Mouse (Mus musculus): ENCODE measurements around the gene Herc6. TPM values are rescaled to one million over a fixed set of nuclear protein-coding genes. Genes with fewer than 3 reads are reported as not detected.

Herc6 gene
- polyA plus RNA-seq (2016; fragmentation: Nextera tagmentation; extraction: Ambion mirVana) = 1.3 and 1.9 TPM in 2 replicates

- Histone ChIP-seq H3K4me2 (replicated peaks) (peak within 1 kb of the TSS; percentile 66), H3K36me3 (no peaks in the 10 kb centered on the region), H3K4me1 (peaks cover 9% of the 10 kb centered on the region), H3K9me3 (replicated peaks) (no peaks in the 10 kb centered on the region), H3K27ac (no peak within 1 kb of the TSS), H3K4me3 (peak within 1 kb of the TSS; percentile 34), H3K27me3 (no peaks in the 10 kb centered on the region), H3K9ac (peak within 1 kb of the TSS; percentile 46)
- ATAC-seq (ENCODE audit: low FRiP score) = peak; percentile 48
- 3% methylated on average over 16 of the region's 16 CpGs for WGBS
Observed at GRCm38 (mm10) chr6:57580881-57581548, at the start of gene Herc6. Gene Herc6, plus strand, starts transcription at chr6:57581000.

DNA sequence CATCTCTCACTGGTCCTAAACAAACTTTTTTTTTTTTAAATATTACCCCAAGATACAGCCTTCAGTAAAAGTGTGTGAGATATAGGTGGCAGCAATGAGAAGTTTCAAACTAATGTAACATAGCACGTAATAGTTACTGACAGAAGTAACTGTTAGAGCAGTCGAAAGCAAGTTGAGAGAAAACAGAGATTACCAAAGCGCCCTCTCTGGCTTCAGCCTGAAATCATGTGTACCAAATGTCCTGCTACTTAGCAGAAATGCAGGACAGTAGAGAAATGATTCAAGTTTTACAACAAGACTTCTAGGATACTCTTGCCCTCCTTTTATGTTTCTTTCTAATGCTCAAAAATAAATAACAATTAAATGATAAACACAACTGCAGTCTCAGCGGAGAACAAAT, 49.8 kb upstream of the Herc6 start:
- Histone ChIP-seq H3K4me2 (replicated peaks) (no peak overlapping the region), H3K27ac (no peak overlapping the region), H3K36me3 (no peaks in the 10 kb centered on the region), H3K27me3 (no peaks in the 10 kb centered on the region), H3K4me3 (no peak overlapping the region), H3K9me3 (replicated peaks) (no peaks in the 10 kb centered on the region), H3K4me1 (peaks cover 10% of the 10 kb centered on the region), H3K9ac (no peak overlapping the region)
- ATAC-seq (ENCODE audit: low FRiP score) = no peak
- 82% methylated on average over 4 of the region's 4 CpGs for WGBS

DNA sequence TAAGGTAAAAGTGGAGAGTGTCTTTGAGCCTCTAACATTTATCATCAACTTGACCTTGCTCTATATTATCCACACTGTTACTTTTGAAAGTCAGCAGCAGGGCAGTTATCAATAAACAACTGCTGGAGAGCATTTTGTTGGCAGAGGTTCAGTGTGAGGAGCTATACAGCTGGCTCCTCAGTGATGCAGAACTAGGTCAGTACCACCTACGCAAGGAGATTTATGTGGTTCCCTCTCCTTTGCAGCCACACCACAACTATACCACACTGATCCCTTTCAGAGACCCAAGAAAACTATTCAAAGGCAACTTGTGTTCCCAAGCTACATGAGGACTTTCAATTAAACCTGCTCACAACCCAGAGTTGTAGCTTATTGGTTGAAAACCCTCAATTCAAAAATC, 49.4 kb upstream of the Herc6 start:
- ATAC-seq (ENCODE audit: low FRiP score) = no peak
- no peak overlapping the region for H3K27ac ChIP-seq
- no peaks in the 10 kb centered on the region for H3K36me3 ChIP-seq
- WGBS = 85% methylated on average over 1 of the region's 1 CpGs
- no peaks in the 10 kb centered on the region for H3K27me3 ChIP-seq
- no peaks in the 10 kb centered on the region for H3K9me3 ChIP-seq (replicated peaks)
- no peak overlapping the region for H3K4me3 ChIP-seq
- H3K9ac ChIP-seq = no peak overlapping the region
- no peak overlapping the region for H3K4me2 ChIP-seq (replicated peaks)
- H3K4me1 ChIP-seq = peaks cover 10% of the 10 kb centered on the region

DNA sequence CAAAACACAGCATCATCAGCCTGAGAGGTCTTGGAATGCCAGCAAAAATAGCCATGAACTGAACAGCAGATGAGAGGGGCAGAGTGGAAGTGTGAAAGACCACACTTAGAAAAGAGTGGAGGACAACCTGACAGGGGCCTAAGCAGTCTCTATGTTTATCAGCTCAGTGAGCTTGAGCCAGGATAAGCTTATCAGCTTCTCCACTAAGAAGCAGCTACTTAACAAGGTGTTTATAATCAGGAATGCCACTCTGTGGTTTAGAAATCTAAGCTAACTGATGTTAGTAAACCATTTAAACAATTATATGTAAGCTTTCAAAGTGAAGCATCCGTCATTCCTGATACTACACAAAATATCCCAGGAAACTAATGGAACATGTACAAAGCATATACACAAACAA, 48.8 kb upstream of the Herc6 start:
- Histone ChIP-seq H3K27me3 (no peaks in the 10 kb centered on the region), H3K27ac (no peak overlapping the region), H3K4me2 (replicated peaks) (no peak overlapping the region), H3K4me1 (peaks cover 10% of the 10 kb centered on the region), H3K9ac (no peak overlapping the region), H3K9me3 (replicated peaks) (no peaks in the 10 kb centered on the region), H3K36me3 (no peaks in the 10 kb centered on the region), H3K4me3 (no peak overlapping the region)
- WGBS = 92% methylated on average over 1 of the region's 1 CpGs
- no peak for ATAC-seq (ENCODE audit: low FRiP score)

- peak overlapping the region; percentile 78 for H3K4me2 ChIP-seq (replicated peaks)
Observed at GRCm38 (mm10) chr6:57533410-57533809, 47.4 kb upstream of the Herc6 start.

DNA sequence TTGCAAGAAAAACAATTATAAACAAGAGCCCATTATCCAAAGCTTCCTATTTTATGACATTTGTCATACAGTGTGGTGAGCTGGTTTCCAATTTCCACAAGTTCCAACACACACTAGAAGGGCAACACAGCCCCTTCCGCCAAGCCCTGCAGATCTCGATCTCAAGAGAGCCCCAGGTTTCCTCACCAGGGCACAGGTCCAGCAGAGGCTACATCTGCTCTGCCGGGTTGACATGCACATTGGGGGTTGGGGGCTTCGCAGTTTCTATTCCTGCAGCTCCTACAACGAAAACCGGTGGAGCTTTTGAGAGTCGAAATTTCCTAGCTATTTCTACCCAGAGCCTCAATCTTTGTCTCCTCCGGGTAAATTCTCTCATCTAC, 46.6 kb upstream of the Herc6 start:
- Histone ChIP-seq H3K9ac (peak overlapping the region; percentile 67), H3K9me3 (replicated peaks) (no peaks in the 10 kb centered on the region), H3K4me2 (replicated peaks) (peak overlapping the region; percentile 78), H3K27me3 (no peaks in the 10 kb centered on the region), H3K4me1 (peaks cover 10% of the 10 kb centered on the region), H3K27ac (peak overlapping the region; percentile 62; the same call in 1 of the 2 replicates), H3K4me3 (peak overlapping the region; percentile 56), H3K36me3 (no peaks in the 10 kb centered on the region)
- WGBS = 4% methylated on average over 8 of the region's 8 CpGs
- ATAC-seq (ENCODE audit: low FRiP score) = no peak

More at GRCm38 (mm10) chr6:57533410-57533809, 47.4 kb upstream of the Herc6 start:
- no peak overlapping the region for H3K9ac ChIP-seq
- H3K4me1 ChIP-seq = peaks cover 10% of the 10 kb centered on the region
- 63% methylated on average over 2 of the region's 2 CpGs for WGBS
- H3K27me3 ChIP-seq = no peaks in the 10 kb centered on the region
- H3K36me3 ChIP-seq = no peaks in the 10 kb centered on the region
- no peak for ATAC-seq (ENCODE audit: low FRiP score)
- H3K9me3 ChIP-seq (replicated peaks) = no peaks in the 10 kb centered on the region
- H3K27ac ChIP-seq = no peak overlapping the region
- no peak overlapping the region for H3K4me3 ChIP-seq

DNA sequence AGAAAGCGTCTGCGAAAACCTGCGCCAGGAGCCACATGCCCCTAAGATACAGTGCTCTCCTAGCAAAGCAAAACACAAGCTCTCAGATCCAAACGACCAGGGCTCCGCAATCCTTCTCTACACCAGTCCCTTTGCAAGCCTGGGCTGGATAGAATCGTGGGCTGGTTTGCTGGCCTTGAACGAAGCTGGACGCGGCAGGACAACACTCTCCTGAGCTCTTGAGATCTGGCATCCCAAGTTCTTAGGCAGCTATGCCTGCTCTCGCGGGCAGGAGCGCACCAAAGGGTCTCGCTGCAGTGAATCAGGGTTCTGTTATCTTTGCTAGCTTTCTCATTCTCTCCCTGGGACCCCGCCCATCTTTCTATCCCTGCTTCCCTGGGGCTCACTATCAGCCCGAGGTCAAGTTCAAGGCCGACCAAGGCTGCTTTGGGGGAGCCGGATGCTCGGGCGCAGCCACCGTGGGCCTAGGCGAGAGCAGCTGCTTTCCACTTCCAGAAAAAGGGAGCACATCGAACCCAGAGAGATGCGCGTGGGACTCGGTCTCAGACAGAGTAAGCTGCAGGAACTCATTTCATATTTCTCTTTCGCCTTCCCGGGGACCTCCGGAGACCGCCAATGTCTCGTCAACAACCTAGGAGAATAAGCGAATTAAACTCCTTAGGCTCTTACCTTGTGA, 46.1 kb upstream of the Herc6 start:
- peak; percentile 64 for ATAC-seq (ENCODE audit: low FRiP score)
- Histone ChIP-seq H3K4me3 (peak overlapping the region; percentile 56), H3K9ac (peak overlapping the region; percentile 67), H3K9me3 (replicated peaks) (no peaks in the 10 kb centered on the region), H3K27me3 (no peaks in the 10 kb centered on the region), H3K4me2 (replicated peaks) (peak overlapping the region; percentile 78), H3K4me1 (peaks cover 10% of the 10 kb centered on the region), H3K36me3 (no peaks in the 10 kb centered on the region), H3K27ac (peak overlapping the region; percentile 62)
- under 1% methylated on average over 31 of the region's 31 CpGs for WGBS

GRCm38 (mm10) chr6:57535386-57535936, 45.3 kb upstream of the Herc6 start, which contains the start of gene Ppm1k:
Gene Ppm1k, minus strand, starts transcription at chr6:57535468.
- H3K9ac ChIP-seq = peak within 1 kb of the TSS; percentile 67
- no peaks in the 10 kb centered on the region for H3K9me3 ChIP-seq (replicated peaks)
- H3K4me2 ChIP-seq (replicated peaks) = peak within 1 kb of the TSS; percentile 78
- peak within 1 kb of the TSS; percentile 56 for H3K4me3 ChIP-seq
- H3K36me3 ChIP-seq = no peaks in the 10 kb centered on the region
- peak; percentile 98 for ATAC-seq (ENCODE audit: low FRiP score)
- WGBS = under 1% methylated on average over 24 of the region's 24 CpGs
- H3K4me1 ChIP-seq = peaks cover 10% of the 10 kb centered on the region
- peak within 1 kb of the TSS; percentile 67 for H3K27ac ChIP-seq
- H3K27me3 ChIP-seq = no peaks in the 10 kb centered on the region

- Histone ChIP-seq H3K4me3 (peak overlapping the region; percentile 56), H3K9ac (peak overlapping the region; percentile 59), H3K36me3 (no peaks in the 10 kb centered on the region), H3K9me3 (replicated peaks) (no peaks in the 10 kb centered on the region), H3K4me1 (peaks cover 10% of the 10 kb centered on the region), H3K27me3 (no peaks in the 10 kb centered on the region), H3K4me2 (replicated peaks) (peak overlapping the region; percentile 78), H3K27ac (peak overlapping the region; percentile 67; the same call in 1 of the 2 replicates)
- peak; percentile 64 for ATAC-seq (ENCODE audit: low FRiP score)
- WGBS = 26% methylated on average over 14 of the region's 14 CpGs
Observed at GRCm38 (mm10) chr6:57535971-57536669, 44.7 kb upstream of the Herc6 start.

DNA sequence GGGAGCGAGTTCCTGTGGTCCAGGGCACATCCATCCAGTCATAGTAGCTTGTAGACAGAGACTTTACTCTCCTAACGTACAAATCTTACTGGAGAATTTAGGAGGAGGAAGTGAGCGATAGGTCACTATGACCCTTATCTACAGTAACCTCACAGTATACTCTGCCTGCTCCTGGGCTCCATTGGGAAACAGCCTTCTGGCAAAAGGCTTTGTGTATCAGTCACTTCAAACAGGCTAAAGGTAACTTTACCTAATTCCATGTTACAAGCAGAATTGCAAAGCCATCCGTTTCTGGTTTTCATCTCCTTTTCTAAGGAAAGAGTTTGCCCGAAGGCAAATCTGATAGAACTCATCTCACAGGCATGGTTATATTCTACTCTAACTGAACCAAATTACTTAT, 42.9 kb upstream of the Herc6 start:
- no peak overlapping the region for H3K4me3 ChIP-seq
- H3K4me2 ChIP-seq (replicated peaks) = no peak overlapping the region
- ATAC-seq (ENCODE audit: low FRiP score) = no peak
- no peak overlapping the region for H3K27ac ChIP-seq
- no peak overlapping the region for H3K9ac ChIP-seq
- H3K36me3 ChIP-seq = no peaks in the 10 kb centered on the region
- no peaks in the 10 kb centered on the region for H3K9me3 ChIP-seq (replicated peaks)
- 89% methylated on average over 5 of the region's 5 CpGs for WGBS
- H3K27me3 ChIP-seq = no peaks in the 10 kb centered on the region
- H3K4me1 ChIP-seq = peaks cover 10% of the 10 kb centered on the region

DNA sequence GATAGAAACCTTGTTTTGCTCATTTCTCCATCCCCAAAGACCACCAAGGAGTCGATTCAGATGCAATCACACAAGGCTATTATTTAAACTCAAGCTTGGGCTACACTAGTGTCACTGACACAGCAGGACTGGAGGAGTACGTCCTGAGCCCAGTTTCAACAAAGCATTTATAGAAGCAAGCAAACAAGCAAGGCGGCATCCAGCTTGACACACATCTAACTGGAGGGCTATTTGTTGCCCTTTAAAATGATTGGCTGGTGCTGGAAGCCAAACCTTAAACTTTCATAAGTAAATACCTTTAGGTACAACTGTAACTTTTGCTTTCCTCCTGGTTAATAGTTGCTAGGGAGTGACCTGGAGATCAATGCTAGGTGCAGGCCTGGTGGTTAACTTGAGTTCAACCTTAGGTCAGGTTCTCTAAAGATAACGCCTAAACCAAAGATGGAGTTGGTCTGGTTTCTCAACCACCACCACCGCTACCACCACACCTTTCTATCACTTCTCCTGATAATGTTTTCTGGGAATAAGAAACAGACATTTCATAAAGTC, 39.8 kb upstream of the Herc6 start:
- Histone ChIP-seq H3K4me2 (replicated peaks) (no peak overlapping the region), H3K4me3 (no peak overlapping the region), H3K27ac (no peak overlapping the region), H3K9ac (no peak overlapping the region), H3K9me3 (replicated peaks) (no peaks in the 10 kb centered on the region), H3K27me3 (no peaks in the 10 kb centered on the region), H3K36me3 (no peaks in the 10 kb centered on the region), H3K4me1 (no peaks in the 10 kb centered on the region)
- ATAC-seq (ENCODE audit: low FRiP score) = no peak
- 81% methylated on average over 5 of the region's 5 CpGs for WGBS
